Mouse (Mus musculus): ENCODE measurements around the gene St6gal1.

The St6gal1 gene

DNA sequence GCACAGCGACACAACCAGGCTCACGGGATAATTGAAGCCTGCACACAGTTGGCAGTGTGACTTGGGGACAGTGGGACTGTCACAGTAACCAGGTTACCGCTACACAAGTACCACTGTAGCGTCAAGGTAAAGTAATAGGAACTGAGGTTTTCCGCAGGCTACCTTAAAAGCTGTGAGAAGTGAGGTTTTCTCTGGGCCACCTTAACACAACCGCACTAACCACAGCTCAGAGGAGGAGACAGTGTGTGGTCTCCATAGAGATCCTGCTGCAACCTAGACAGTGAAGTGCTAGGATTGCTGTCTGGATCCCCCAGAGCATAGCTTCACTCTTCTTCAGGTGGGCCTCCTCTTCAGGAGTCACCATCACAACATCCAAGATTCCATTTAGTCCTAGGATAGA lies 27.7 kb upstream of the St6gal1 start:
- Histone ChIP-seq H3K27me3 (ENCODE audit: control insufficient read depth, insufficient read depth, low read length, poor library complexity, severe bottlenecking) (no peaks in the 10 kb centered on the region), H3K36me3 (ENCODE audit: control insufficient read depth, insufficient read depth, low read length, poor library complexity, severe bottlenecking) (no peaks in the 10 kb centered on the region)
- no peak for DNase-seq (ENCODE audit: low read depth, low spot score)

DNA sequence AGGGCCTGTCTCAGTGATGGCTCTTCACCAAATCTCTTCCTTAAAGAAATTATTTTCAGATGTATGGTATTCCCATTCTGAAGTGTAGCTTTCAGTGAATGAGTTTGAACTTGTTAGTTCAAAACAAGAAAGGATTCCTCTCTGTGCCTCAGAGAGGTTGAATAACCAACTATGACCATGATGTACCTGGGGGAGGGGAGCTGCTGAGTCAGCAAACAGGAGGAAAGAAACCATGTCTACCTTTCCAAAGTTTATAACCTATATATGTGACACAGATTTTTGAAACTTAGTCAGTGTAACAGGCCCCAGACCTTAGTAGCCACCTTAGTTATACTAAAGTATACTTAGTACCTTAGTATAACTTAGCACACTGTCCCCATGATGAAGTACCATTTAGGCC lies 23.0 kb upstream of the St6gal1 start:
- no peaks in the 10 kb centered on the region for H3K27me3 ChIP-seq (ENCODE audit: control insufficient read depth, insufficient read depth, low read length, poor library complexity, severe bottlenecking)
- DNase-seq (ENCODE audit: low read depth, low spot score) = no peak
- H3K36me3 ChIP-seq (ENCODE audit: control insufficient read depth, insufficient read depth, low read length, poor library complexity, severe bottlenecking) = no peaks in the 10 kb centered on the region

DNA sequence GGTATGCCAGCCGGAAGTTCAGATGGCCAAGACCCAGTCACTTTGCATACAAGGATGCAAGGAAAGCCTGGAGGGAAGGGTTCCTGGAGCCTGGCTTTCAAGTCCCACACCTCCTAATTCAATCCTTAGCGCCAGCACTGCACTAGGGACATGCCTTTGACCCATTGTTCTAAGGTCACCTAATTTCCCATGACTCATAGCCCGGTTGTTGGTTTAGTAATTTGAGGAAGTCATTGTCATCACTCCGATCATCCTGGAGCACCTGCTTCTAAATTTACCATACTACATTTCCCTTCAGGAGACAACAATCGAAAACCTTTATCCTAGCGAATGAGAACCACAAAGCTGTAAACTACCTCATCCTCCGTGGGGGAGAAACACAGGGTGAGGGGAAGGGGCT lies 10.2 kb upstream of the St6gal1 start:
- H3K27me3 ChIP-seq (ENCODE audit: control insufficient read depth, insufficient read depth, low read length, poor library complexity, severe bottlenecking) = no peaks in the 10 kb centered on the region

DNA sequence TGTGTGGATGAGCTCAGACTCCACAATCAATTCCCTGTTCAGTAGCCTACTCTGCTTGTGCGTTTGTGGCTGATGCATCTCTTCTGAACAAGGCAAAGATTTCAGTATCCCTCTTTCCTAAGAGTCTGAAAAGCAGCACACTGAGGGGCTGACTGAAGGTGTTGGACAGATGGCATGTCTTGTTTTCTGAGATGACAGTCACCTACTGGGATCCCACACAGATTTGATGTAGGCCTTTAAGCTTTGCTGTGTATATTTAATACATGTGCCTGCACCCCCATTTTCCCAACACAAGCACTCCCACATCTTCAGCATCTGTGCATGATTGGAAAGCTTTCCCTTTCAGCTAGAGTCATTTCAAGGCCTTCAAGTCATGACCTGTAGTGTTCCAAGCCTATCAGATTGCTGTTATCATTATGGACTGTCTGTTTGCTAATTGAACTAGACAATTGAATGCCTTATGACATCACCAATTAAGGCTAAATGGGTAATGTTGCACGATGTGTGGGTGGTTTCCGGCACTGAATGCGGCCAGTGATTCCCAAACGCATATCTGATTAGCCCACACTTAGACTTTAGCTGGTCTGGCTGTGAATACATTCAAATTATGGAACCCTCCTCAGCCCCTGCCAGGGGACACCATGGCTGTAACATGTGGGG lies 9.2 kb upstream of the St6gal1 start:
- Histone ChIP-seq H3K27me3 (ENCODE audit: control insufficient read depth, insufficient read depth, low read length, poor library complexity, severe bottlenecking) (no peaks in the 10 kb centered on the region), H3K36me3 (ENCODE audit: control insufficient read depth, insufficient read depth, low read length, poor library complexity, severe bottlenecking) (no peaks in the 10 kb centered on the region)
- DNase-seq (ENCODE audit: low read depth, low spot score) = no peak

More for the DNA sequence above, 10.2 kb upstream of the St6gal1 start:
- H3K36me3 ChIP-seq (ENCODE audit: control insufficient read depth, insufficient read depth, low read length, poor library complexity, severe bottlenecking) = no peaks in the 10 kb centered on the region
- DNase-seq (ENCODE audit: low read depth, low spot score) = no peak

DNA sequence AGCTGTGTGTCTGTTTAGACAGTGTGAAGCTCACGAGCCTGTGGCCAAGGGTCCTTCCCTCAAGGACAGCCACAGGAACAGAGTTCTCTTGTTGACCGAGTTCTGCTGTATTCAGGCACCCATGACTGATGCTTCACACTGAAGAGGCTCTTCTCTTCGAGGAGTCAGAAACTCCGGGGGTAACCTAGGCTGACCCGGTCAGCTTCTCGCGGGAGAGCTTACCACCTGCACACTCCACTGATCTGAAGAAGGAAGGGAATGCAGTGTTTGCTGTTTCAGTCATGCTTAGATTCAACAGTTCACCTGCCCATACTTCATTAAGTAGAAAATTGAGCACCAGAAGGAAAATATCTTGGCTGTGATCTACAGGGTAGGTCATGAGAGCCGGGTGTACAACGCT lies 8.2 kb upstream of the St6gal1 start:
- Histone ChIP-seq H3K36me3 (ENCODE audit: control insufficient read depth, insufficient read depth, low read length, poor library complexity, severe bottlenecking) (no peaks in the 10 kb centered on the region), H3K27me3 (ENCODE audit: control insufficient read depth, insufficient read depth, low read length, poor library complexity, severe bottlenecking) (no peaks in the 10 kb centered on the region)
- no peak for DNase-seq (ENCODE audit: low read depth, low spot score)

DNA sequence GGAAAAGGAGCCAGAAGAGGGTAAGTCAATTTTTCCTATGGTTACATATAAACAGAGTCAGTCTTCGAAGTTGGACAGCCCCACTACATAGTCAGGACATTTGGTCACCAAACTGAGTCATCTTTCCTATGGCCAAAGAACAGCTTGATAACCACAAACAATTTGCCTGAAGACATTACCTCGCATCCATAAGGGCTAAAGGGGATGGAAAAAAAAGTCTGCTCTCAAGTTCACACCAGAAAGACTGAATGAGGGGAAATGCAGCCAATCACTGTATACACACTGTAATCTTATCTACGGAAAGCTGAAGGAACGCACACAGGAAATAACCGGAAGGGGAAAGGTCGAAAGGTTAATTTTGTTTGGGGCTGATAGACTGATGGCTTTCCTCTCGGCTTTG lies 6.2 kb upstream of the St6gal1 start:
- no peak for DNase-seq (ENCODE audit: low read depth, low spot score)
- no peaks in the 10 kb centered on the region for H3K27me3 ChIP-seq (ENCODE audit: control insufficient read depth, insufficient read depth, low read length, poor library complexity, severe bottlenecking)
- H3K36me3 ChIP-seq (ENCODE audit: control insufficient read depth, insufficient read depth, low read length, poor library complexity, severe bottlenecking) = no peaks in the 10 kb centered on the region

DNA sequence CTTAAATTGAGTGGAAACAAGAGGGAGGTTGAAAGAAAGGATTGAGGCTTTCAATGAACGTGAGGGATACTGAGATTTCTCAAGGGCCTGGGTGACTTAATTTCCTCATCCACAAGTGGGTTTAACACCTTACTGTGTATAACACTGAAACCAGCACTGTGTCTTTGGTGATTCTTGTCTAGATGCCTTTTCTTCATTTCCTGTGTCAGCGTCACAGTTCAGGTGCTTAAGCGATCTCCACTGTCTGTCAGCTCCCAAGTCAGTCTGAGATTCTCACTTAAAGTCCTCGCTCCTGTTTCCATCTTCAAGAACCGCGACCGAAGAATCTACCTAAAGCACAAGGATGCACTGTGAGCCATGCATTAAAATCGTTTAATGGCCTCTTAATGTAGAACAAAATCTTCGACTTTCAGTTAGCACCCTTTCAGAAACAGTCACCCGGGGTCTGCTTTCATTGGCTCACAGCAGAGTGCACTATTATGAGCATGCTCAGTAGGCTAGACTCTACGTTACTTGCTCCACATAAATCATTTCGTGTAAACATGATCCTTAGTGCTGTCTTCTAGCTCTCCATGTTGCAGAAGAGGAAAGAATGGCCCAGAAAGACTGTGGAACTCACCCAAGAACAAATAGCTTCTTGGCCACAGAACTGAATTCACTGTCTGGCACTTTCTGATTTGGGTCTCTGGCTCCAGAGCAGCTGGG lies 1.2 kb upstream of the St6gal1 start:
- DNase-seq (ENCODE audit: low read depth, low spot score) = peak; percentile 21
- Histone ChIP-seq H3K27me3 (ENCODE audit: control insufficient read depth, insufficient read depth, low read length, poor library complexity, severe bottlenecking) (no peaks in the 10 kb centered on the region), H3K36me3 (ENCODE audit: control insufficient read depth, insufficient read depth, low read length, poor library complexity, severe bottlenecking) (no peaks in the 10 kb centered on the region; the same call in 1 of the 2 replicates)

DNA sequence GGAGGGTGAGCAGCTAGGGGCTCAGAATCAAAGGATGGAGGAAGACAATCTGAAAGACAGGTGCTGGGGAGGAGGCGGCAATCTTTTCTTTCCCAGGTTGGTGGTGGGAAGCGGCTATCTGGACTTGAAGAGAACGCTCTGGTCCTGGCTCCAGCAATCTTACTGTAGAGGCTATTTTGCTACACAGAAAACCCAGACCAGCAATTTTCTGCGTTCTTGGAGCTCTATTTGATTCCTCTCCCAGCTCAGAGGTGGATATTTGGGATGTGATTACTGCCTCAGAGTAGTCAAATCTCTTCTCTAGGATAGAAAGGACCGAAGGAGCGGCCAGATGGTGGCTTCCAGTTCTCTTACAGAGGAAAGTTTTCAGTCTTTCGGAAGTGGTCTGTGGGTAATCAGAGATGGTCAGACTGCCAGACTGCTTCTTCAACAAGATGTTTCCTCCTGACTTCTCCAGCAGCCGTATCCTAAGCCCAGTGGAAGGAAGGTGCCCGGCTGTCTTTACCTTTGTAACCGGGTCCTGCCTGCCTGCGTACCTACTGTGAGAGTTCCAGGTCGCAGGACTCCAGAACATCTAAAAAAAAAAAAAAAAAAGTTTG lies 570 bp upstream of the St6gal1 start:
- no peaks in the 10 kb centered on the region; the same call in 1 of the 2 replicates for H3K36me3 ChIP-seq (ENCODE audit: control insufficient read depth, insufficient read depth, low read length, poor library complexity, severe bottlenecking)
- H3K27me3 ChIP-seq (ENCODE audit: control insufficient read depth, insufficient read depth, low read length, poor library complexity, severe bottlenecking) = no peaks in the 10 kb centered on the region
- no peak for DNase-seq (ENCODE audit: low read depth, low spot score)

DNA sequence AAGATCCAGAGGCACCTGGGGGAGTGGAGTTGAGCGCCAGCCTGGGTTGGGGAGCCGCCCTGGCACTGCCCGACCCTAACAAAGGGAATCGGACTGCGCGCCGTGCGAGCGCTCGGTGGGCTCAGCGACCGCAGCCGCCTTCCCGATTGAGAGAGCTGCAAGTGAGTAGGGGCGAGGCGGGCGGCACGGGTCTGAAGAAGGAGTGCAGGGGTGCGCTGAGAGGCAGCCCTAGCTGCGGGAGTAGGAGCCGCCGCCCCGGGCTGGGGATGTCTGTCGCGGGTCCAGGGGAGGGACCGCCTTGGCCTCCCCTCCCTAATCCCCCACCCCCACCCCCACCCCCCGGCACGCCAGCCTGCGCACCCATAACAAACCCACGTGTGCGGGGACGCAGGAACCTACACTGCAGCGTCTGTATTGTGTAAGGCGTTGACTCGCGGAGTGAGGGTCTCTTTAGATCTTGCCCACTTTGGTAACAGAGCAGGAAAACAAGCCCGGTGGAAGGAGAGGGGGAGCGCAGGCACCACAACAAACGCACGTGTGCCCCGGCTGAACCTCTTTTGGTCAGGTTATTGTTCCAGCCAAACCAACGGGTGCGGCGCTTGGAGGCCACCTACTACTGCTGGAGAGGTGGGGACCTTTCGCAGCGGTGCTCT lies 655 bp downstream of the St6gal1 start:
- H3K36me3 ChIP-seq (ENCODE audit: control insufficient read depth, insufficient read depth, low read length, poor library complexity, severe bottlenecking) = peaks cover 2% of the 10 kb centered on the region; the same call in 1 of the 2 replicates
- DNase-seq (ENCODE audit: low read depth, low spot score) = no peak
- no peaks in the 10 kb centered on the region for H3K27me3 ChIP-seq (ENCODE audit: control insufficient read depth, insufficient read depth, low read length, poor library complexity, severe bottlenecking)

DNA sequence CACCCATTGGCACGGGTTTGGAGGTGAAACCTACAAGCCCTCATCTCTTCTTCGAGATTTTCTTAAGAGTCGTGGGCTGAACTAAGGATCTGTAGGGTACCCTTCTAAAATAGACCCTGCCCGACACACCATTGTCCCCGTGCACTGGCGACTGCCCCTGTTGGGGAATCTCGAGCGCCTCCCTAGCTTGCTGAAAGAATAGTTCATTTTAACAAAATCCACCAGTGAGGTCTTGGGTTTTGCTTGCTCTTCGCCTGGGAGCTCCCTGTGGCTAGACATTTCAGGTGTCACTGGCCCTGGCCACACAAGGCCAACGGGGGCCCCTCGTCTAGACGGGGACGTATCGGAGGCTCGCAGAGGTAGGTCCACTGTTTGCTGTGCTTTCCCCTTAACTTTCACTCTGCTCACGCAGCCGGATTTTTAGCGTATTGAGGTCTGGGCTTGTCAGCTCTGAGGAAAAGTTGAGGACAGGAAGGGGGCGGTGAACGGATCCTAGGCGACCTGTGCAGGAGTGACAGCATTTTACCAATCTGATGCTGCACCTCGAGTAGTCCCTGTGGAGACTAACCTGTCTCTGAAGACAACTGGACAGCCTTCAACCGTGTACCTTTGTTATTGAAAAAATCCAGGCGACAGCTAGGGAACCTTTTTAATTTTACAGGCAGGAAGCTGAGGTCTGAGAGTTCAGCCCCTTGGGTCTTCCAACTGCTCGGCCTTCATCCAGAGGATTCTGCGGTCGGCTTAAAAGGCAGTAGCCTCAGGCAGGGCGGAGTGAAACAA lies 1.5 kb downstream of the St6gal1 start:
- peaks cover 7% of the 10 kb centered on the region; the same call in 1 of the 2 replicates for H3K36me3 ChIP-seq (ENCODE audit: control insufficient read depth, insufficient read depth, low read length, poor library complexity, severe bottlenecking)
- H3K27me3 ChIP-seq (ENCODE audit: control insufficient read depth, insufficient read depth, low read length, poor library complexity, severe bottlenecking) = no peaks in the 10 kb centered on the region
- DNase-seq (ENCODE audit: low read depth, low spot score) = peak; percentile 50

DNA sequence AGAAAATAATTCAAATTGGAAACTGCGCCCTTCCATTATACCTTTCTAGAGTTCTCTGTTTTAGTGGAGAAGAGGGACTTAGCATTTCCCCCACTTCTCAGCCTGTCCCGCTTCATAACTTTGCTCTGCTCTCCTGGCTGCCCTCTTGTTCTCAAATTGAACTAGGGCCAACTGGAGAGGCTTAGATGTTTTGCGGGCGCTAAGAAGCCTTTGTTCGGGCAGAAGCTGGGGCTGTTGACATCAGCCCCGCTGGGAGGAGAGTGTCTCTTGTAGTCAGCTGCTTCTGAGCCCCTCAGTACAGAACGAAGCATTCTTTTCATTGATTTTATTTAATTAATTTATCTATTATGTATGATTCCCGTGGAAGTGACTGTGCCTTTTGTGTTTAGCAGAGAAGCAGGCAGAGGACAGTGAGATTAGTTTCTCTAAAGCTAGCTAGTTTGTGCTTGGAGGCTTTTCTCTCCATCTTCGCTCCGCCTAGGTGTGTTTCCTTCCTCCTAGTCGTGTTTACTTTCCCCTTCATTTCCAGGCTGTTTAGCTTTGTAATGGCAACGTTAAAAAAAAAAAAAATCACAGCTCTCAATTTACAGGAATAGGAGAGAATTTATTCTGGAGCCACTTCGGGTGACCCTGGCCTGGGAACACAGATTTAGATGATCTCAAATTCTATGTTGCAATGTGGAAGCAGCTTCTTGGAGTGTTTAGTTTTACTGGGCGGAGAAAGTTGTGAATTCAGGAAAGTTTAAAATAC lies 2.2 kb downstream of the St6gal1 start:
- DNase-seq (ENCODE audit: low read depth, low spot score) = peak; percentile 23
- H3K36me3 ChIP-seq (ENCODE audit: control insufficient read depth, insufficient read depth, low read length, poor library complexity, severe bottlenecking) = peaks cover 7% of the 10 kb centered on the region; the same call in 1 of the 2 replicates
- no peaks in the 10 kb centered on the region for H3K27me3 ChIP-seq (ENCODE audit: control insufficient read depth, insufficient read depth, low read length, poor library complexity, severe bottlenecking)

DNA sequence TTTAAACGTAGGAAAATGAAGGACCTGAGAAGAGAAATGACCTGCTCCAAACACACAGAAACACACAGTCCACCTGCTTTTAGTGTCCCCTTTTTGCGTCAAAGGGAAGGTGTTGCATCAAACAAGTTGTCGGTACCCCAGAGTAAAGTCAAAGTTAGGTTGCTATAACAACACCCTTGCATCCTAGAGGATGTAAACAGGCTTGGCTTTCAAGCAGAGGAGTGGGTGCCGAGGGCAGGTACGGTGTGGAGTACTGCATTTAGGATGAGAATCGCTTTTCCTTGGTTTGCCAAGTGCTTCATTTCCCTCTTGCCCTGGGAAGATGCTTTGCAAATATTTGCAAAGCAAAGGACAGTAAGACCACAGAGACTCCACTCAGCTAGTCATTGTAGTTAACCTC lies 3.3 kb downstream of the St6gal1 start:
- DNase-seq (ENCODE audit: low read depth, low spot score) = no peak

DNA sequence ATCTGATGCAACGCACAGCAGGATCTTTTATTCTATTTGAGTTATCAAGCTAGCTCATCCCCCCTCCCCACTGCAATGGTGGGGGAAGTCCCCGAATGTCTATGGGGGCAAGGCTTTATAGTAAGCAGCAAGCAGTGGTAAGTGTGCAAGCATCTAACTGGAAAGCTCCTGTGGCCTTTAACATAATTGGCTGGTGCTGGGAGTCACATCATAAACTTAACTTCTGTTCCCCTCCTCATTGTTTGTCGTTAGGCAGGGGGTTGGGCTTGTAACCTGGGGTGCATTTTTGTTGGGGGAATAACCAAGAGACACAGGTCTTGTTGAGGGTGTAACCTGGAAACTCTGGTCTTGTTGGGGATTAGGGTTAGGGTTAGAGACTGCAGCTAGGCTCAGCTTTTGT lies 3.9 kb downstream of the St6gal1 start:
- Histone ChIP-seq H3K36me3 (ENCODE audit: control insufficient read depth, insufficient read depth, low read length, poor library complexity, severe bottlenecking) (peaks cover 7% of the 10 kb centered on the region; the same call in 1 of the 2 replicates), H3K27me3 (ENCODE audit: control insufficient read depth, insufficient read depth, low read length, poor library complexity, severe bottlenecking) (no peaks in the 10 kb centered on the region)
- DNase-seq (ENCODE audit: low read depth, low spot score) = peak; percentile 24

More for the DNA sequence above, 3.3 kb downstream of the St6gal1 start:
- H3K27me3 ChIP-seq (ENCODE audit: control insufficient read depth, insufficient read depth, low read length, poor library complexity, severe bottlenecking) = no peaks in the 10 kb centered on the region
- H3K36me3 ChIP-seq (ENCODE audit: control insufficient read depth, insufficient read depth, low read length, poor library complexity, severe bottlenecking) = peaks cover 7% of the 10 kb centered on the region; the same call in 1 of the 2 replicates

DNA sequence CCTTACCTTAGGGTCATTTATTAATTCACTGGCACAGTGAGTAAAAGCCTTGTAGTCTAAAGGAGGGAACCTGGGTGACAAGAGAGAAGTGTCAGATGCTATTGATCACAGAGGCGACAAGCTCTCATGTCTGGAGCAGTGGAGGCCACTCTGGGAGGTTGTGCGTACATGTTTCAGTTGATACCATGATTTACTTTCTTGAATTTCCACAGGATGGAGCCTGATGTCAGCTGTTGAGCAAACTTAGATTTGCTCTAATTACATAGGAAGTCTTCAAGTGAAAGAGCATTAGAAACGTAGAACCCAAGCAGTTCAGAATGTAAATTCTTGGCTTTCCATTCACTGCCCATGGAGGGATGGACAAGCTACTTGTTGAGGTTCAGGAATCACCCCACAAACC lies 5.4 kb downstream of the St6gal1 start:
- DNase-seq (ENCODE audit: low read depth, low spot score) = no peak
- H3K27me3 ChIP-seq (ENCODE audit: control insufficient read depth, insufficient read depth, low read length, poor library complexity, severe bottlenecking) = no peaks in the 10 kb centered on the region
- H3K36me3 ChIP-seq (ENCODE audit: control insufficient read depth, insufficient read depth, low read length, poor library complexity, severe bottlenecking) = peaks cover 7% of the 10 kb centered on the region; the same call in 1 of the 2 replicates

Measured in splenic B cell, adult 2 months (primary cell).